23 mouse cellular contexts compared by ENCODE assay signal in the genomic region with DNA sequence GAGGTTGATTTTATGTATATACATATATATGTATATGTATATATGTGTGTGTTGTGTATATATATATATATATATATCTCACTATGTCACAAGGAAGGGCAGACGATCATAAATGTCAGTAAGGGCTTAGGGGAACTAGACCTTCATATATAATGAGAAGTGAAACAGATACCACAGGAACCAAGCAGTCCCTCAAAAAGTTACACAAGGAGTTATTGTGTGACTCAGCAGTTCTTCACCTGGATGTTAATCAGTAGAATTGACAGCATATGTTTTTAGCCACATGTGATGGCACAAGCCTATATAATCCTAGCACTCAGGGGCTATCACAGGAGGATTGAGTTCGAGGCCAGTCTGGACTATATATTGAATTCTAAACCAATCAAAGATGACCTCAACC. TPM values are rescaled to one million over a fixed set of nuclear protein-coding genes. Genes with fewer than 3 reads are reported as not detected.
DNase-seq lines count a peak whose midpoint lies in the region; ATAC-seq and TF ChIP-seq lines count a peak whose summit lies in the region.
"Had no signal": no experiment of that assay in that cellular context is flagged by ENCODE, and none has a peak within 500 bp of the region (broad histone marks: within the 10 kb centered on the region; RNA-seq: fewer than 3 reads in every experiment).

No protein-coding gene starts in this region.

- no peak for TF ChIP-seq POLR2A in testis, adult 2 months (IDR thresholded peaks at IDR 0.05; ENCODE audit: control insufficient read depth, low read depth, low read length)
- TF ChIP-seq POLR2A in heart, adult 2 months (IDR thresholded peaks at IDR 0.05; ENCODE audit: insufficient read depth, low read depth, low read length): no peak

- H3K36me3 ChIP-seq in testis, adult 2 months (ENCODE audit: control insufficient read depth, insufficient read depth, low read length): no peaks in the 10 kb centered on the region
- H3K36me3 ChIP-seq in embryonic facial prominence, embryonic 10.5 days (replicated peaks): no peaks in the 10 kb centered on the region
- H3K36me3 ChIP-seq in heart, adult 2 months (ENCODE audit: control insufficient read depth, insufficient read depth, low read length): no peaks in the 10 kb centered on the region; the same call in 1 of the 2 replicates
- H3K36me3 ChIP-seq: embryonic facial prominence, embryonic 13.5 days; forebrain, embryonic 12.5 days; hindbrain, embryonic 13.5 days had no signal

- no peak overlapping the region for H3K9ac ChIP-seq in heart, adult 2 months (ENCODE audit: low read depth, low read length)
- H3K9ac ChIP-seq: embryonic facial prominence, embryonic 13.5 days; forebrain, embryonic 12.5 days; hindbrain, embryonic 13.5 days had no signal

- H3K79me2 ChIP-seq in heart, adult 2 months (replicated peaks; ENCODE audit: control insufficient read depth, insufficient read depth, low read length): peaks cover 2% of the 10 kb centered on the region; the same call in 1 of the 2 replicates

- no peaks in the 10 kb centered on the region for H3K9me3 ChIP-seq in embryonic facial prominence, embryonic 10.5 days
- H3K9me3 ChIP-seq: embryonic facial prominence, embryonic 13.5 days; forebrain, embryonic 12.5 days; heart, embryonic 10.5 days; hindbrain, embryonic 13.5 days had no signal

- intact Hi-C loops in heart, adult 2 months (cut with DNase I): no loop called here

- no peak overlapping the region for H3K27ac ChIP-seq in testis, adult 2 months (ENCODE audit: control insufficient read depth, insufficient read depth, low read depth, low read length)
- no peak overlapping the region for H3K27ac ChIP-seq in embryonic facial prominence, embryonic 10.5 days (replicated peaks)
- H3K27ac ChIP-seq in heart, adult 2 months: no peak overlapping the region
- H3K27ac ChIP-seq: embryonic facial prominence, embryonic 13.5 days; forebrain, embryonic 12.5 days; heart, embryonic 10.5 days; hindbrain, embryonic 13.5 days; hindbrain, postnatal 0 days had no signal

- H3K4me3 ChIP-seq in testis, adult 2 months (ENCODE audit: control insufficient read depth, low read depth, low read length): peak overlapping the region; percentile 78
- no peak overlapping the region for H3K4me3 ChIP-seq in embryonic facial prominence, embryonic 10.5 days
- no peak overlapping the region for H3K4me3 ChIP-seq in heart, adult 2 months
- H3K4me3 ChIP-seq: embryonic facial prominence, embryonic 13.5 days; forebrain, embryonic 12.5 days; heart, embryonic 10.5 days; hindbrain, embryonic 13.5 days had no signal

- TF ChIP-seq CTCF in testis, adult 2 months (IDR thresholded peaks at IDR 0.05; ENCODE audit: control insufficient read depth, insufficient read depth, insufficient replicate concordance, low read depth, low read length): no peak
- no peak for TF ChIP-seq CTCF in heart, adult 2 months (IDR thresholded peaks at IDR 0.05)

- ATAC-seq in common myeloid progenitor, adult 5-6 weeks (replicated peaks; ENCODE audit: low read depth, poor library complexity, severe bottlenecking): peak; percentile 85
- peak; percentile 65 for ATAC-seq in megakaryocyte progenitor cell, adult 5-6 weeks (replicated peaks; ENCODE audit: poor library complexity)
- ATAC-seq: activated CD4-positive, CD25-positive, alpha-beta regulatory T cell, adult 4 months; CD4-positive, CD25-positive, alpha-beta regulatory T cell, adult 4 months; forebrain, embryonic 16.5 days; hindbrain, postnatal 0 days; Patski had no signal

- peaks cover 8% of the 10 kb centered on the region for H3K4me1 ChIP-seq in testis, adult 2 months (ENCODE audit: control insufficient read depth, insufficient read depth, low read length)
- H3K4me1 ChIP-seq in embryonic facial prominence, embryonic 10.5 days: no peaks in the 10 kb centered on the region
- H3K4me1 ChIP-seq in heart, adult 2 months (ENCODE audit: control insufficient read depth, insufficient read depth, low read length): peaks cover 1% of the 10 kb centered on the region; the same call in 1 of the 2 replicates
- H3K4me1 ChIP-seq: embryonic facial prominence, embryonic 13.5 days had no signal

- no peak for DNase-seq in testis, postnatal 14 days (ENCODE audit: low spot score)
- no peak for DNase-seq in embryonic facial prominence, embryonic 10.5 days (ENCODE audit: low spot score)
- no peak for DNase-seq in heart, adult 2 months
- DNase-seq: adrenal gland, postnatal 25 days; B cell, adult 2 months; cerebellum, adult 18-20 months; cerebellum, adult 9-11 months; gastrocnemius, postnatal 25 days; heart, adult 11 months; heart, postnatal 10 days; heart, postnatal 4 days had no signal

- 84% methylated on average over 2 of the region's 2 CpGs for WGBS in embryonic facial prominence, embryonic 10.5 days
- WGBS in heart, adult 2 months: 72% methylated on average over 2 of the region's 2 CpGs

- no peak for TF ChIP-seq EP300 in heart, adult 2 months (IDR thresholded peaks at IDR 0.05; ENCODE audit: insufficient read depth, low read depth, low read length)

- no peaks in the 10 kb centered on the region for H3K27me3 ChIP-seq in testis, adult 2 months (ENCODE audit: control insufficient read depth, insufficient read depth, low read length)
- H3K27me3 ChIP-seq in embryonic facial prominence, embryonic 10.5 days (replicated peaks; ENCODE audit: low read depth, poor library complexity, severe bottlenecking): no peaks in the 10 kb centered on the region
- H3K27me3 ChIP-seq in heart, adult 2 months (ENCODE audit: control insufficient read depth, insufficient read depth, low read length): no peaks in the 10 kb centered on the region
- H3K27me3 ChIP-seq: embryonic facial prominence, embryonic 13.5 days; forebrain, embryonic 12.5 days; hindbrain, embryonic 13.5 days had no signal

RNA-seq across cellular contexts. Expression of a gene that starts 49.5 kb away (rescaled TPM):
- polyA plus RNA-seq in testis, adult 2 months (2012; rRNA removed): 23.1 and 26.0 TPM in 2 replicates
- 13.3 and 22.0 TPM in 2 replicates for total RNA-seq in common myeloid progenitor, adult 5-6 weeks (2017)
- 2.8 TPM in 1 of 2 replicates, not detected in the other for total RNA-seq in megakaryocyte progenitor cell, adult 5-6 weeks (2015)
- 2.1 TPM in 2 replicates for total RNA-seq in megakaryocyte progenitor cell, adult 5-6 weeks (2017)
- 2.8 and 3.0 TPM in 2 replicates for polyA plus RNA-seq in embryonic facial prominence, embryonic 10.5 days (2016; fragmentation: Nextera tagmentation; extraction: Ambion mirVana)
- 10 to 100 TPM; 16.6 to 18.8 TPM for total RNA-seq in heart, adult 2 months (2021)
- 9.1 and 9.7 TPM in 2 replicates for polyA plus RNA-seq in heart, adult 2 months (2012; rRNA removed)
